Mouse (Mus musculus) cerebellum, adult 8-10 months (tissue): ENCODE measurements around the gene Tbc1d15.

Experiments
- DNase-seq: peaks from one replicate; pipeline ENCODE4 v3.0.0; 2022

Gene Tbc1d15

GRCm38 (mm10) chr10:115251088-115251934 is at the start of gene Tbc1d15:
TSS of gene Tbc1d15 (minus strand) at chr10:115251467.
- DNase-seq, result peak; percentile 97

DNA sequence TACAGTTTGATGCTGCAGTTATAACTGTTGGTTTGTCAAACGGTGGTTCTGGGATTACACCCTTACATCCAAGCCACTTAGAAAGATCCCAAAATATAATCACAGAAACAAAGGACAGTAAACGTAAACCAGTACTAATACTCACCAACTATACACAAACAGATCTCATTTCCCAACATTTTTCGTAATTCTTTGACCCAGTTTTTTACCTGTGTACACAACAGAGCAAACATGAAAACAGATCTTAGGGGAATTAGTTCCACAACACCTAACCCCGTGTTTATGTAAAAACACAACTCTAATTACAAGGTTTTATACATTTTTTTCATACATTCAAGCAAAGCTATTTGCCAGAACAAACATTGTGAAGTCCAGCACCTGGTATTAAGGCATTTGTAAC is 47.4 kb upstream of the Tbc1d15 start:
- DNase-seq, result no peak

- DNase-seq, result no peak
These were observed 46.3 kb upstream of the Tbc1d15 start for GRCm38 (mm10) chr10:115297582-115297981.

DNA sequence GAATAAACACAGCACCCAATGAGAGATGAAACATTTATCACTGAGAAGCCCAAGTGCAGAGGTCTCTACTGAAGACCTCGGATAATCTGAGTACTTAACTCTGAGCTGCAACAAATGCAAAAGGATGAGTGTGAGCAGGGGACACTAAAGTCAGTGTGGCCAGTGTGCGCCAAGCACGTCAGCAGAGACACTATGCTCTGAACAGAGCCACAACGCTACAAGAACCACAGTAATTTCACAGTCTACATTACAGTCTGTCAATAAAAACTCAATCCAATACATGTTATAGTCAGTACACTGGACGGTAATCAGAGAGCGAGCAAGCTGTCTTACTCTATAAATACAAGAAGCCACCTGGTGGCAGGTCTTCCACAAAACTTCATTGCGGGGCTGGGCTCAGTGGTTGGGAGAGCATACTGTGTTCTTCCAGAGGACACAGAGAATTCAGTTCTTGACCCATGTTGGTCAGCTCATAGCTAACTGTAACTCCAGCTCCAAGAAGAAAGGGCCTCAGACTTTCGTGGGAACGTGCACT is 45.2 kb upstream of the Tbc1d15 start:
- DNase-seq, result no peak

DNA sequence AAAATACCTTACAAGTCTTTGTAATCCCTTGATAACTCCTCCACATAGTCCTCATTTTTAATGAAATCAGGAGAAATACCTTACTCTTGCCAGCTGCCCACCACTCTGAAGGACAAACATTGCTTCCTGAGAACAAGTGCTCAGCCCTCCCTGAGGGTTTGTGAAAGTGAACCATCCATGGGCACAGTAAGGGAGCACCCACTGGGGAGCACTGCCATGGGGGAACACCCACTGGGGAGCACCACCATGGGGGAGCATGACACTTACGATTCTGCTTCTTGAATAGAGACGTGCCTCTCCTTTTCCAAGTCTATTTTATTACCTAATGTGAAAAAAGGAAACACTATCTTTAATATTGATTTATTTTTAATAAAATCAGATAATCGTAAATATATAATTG is 43.9 kb upstream of the Tbc1d15 start:
- DNase-seq, result no peak

DNA sequence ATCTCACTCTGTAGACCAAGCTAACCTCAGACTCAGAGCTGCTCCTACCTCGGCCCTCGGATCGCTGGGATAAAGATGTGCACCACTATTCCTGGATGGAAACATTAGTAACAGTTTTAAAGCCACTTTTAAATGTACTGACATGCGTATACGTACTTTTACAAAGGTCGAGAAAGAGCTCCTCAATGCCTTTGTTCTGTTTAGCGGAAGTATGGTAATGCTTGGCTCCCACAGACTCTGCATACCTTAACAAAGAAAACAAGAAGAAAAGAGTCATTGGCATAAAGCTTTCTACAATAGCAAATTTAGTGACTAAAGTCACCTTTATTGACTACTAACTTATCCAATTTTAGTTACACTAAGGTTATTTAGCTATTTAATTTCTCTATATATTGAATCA is 43.4 kb upstream of the Tbc1d15 start:
- no peak for DNase-seq

DNA sequence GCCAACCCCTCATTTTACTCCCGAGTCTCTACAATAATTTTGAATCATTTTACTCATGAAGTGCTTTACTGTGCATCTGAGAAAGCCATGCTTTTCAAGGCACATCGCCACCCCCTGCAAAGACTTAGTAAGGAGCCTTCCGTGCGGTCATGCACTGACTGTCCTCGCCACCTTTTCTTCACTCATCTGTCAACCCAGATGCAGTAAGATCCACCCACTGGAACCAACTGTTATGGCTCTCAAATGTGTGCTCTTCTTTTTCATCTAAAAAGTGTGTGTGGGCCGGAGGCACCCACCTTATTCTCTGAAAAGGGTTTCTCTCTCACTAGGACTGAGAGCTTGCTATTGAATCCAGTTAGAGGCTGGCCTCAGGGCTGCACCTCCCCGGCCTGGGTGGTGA is 42.7 kb upstream of the Tbc1d15 start:
- DNase-seq, result no peak

- DNase-seq, result no peak
These were observed 39.4 kb upstream of the Tbc1d15 start for GRCm38 (mm10) chr10:115290671-115291070.

DNA sequence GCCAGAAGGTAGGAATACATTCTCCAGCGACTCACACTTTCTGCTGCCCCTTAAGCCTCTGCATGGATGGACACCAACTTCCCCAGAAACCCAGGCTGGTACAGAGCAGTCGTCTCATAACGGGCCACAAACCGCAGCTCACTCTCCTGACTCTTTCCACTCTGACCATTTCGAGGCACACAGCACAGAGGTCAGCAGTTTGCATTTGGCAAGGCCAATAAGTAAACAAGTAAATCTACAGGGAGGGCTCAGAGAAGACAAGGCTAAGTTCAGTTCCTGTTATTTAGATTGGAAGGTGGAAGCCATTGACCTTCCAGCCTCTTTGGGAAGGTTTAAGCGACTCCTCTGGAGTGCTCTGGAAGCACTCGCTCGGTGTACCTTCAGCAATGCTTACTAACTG is 37.6 kb upstream of the Tbc1d15 start:
- DNase-seq, result no peak

- no peak for DNase-seq
These were observed 32.9 kb upstream of the Tbc1d15 start for GRCm38 (mm10) chr10:115284170-115284569.

- DNase-seq, result no peak
These were observed 30.1 kb upstream of the Tbc1d15 start for GRCm38 (mm10) chr10:115281381-115281780.

- DNase-seq, result no peak
These were observed 20.4 kb upstream of the Tbc1d15 start for GRCm38 (mm10) chr10:115271649-115272048.

GRCm38 (mm10) chr10:115270612-115271390 is 19.5 kb upstream of the Tbc1d15 start:
- DNase-seq, result no peak

DNA sequence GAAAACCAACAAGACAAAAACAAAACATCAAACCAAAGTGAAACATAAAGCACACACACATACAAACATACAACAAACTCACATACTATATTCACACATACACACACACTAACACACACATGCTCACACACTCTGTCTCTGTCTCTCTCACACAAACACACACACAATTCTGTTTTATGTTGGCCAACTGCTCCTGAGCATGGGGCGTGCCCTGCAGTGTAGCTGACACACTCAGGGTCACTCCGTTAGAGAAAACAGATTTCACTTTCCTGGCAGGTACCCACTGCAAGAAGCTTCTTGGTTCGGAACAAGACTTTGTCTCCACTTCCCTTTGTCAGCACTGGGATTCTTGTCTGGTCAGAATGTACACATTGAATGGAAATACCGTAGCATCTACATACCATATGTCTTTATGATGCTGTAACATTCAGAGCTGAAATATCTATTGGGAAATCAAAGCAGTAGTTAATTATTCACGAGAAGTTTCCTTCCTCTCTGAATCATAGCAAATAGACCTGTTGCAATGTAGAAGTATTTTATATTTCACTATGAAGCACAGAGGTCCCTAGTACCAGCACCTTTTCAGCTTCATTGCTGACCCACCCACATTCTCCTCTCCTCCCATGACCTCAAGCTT is 11.8 kb upstream of the Tbc1d15 start:
- no peak for DNase-seq

GRCm38 (mm10) chr10:115262261-115262660 is 11.0 kb upstream of the Tbc1d15 start:
- DNase-seq, result no peak

DNA sequence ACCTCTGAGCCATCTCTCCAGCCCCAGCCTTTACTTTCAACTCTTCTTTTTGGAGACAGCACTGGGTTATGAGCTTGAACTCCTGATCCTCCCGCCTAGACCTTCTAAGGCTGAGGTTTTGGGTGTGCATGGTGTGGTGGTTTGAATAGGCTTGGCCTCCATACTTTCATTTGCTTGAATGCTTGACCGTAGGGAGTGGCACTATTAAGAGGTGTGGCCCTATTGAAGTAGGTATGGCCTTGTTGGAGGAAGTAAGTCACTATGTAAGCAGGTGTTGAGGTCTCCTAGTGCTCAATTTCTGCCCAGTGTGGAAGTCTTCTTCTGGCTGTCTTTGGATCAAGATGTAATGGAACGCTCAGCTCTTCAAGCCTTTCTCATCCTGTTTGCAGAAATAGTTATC is 10.2 kb upstream of the Tbc1d15 start:
- DNase-seq, result no peak

DNA sequence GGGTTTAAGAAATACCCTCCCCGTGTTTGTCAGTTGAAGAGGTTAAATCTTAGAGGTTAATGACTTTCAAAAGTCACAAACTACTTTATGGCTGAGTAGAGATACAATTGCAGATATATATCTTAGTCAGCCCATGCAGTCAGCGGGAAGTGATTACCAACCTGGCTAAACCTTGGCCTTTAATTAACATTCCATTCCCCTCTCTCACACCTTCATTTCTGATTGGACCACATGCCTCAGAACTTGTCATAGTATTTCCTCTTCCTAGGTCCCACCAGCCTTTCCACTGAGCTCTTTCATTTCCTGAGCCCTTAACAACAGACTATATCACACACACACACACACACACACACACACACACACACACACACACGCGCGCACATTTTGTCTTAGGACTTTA is 4.9 kb upstream of the Tbc1d15 start:
- no peak for DNase-seq

DNA sequence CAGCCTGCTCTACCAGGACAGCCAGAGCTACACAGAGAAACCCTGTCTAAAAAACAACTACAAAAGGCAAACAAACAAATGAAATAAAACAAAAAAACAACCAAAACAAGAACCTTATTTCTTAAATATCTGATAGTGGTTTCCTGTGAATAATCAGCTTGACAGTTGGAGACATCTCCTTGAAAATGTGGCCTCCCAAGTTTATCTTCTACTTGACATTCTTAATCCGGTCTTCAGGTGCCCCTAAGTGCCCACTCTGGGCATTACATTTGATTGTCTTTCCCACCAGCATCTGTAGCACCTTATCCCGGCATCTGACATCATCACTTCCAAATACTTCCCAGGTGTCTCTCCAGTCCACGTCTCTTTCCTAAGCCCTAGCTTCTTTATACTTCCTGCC is 2.3 kb upstream of the Tbc1d15 start:
- no peak for DNase-seq

DNA sequence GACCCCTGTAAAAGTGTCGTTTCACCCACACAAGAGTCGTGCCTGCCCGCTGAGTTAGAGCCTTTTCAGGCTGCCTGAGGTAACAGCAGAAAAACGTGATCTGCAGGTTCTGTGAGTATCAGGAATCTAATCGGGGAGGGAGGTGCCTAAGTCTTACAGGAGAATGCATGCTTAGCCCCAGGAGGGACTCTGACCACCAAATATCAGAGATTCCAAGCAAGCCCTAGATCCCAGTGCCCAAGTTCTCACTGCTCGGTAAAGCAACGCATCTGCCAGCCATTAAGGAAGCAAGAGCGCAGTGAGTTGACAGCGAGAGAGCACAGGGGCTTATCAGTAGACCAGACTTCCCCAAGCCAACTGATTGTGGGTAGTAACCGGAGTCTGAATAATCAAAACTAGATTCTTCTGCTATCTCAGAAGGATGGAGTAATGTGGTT is 1.1 kb upstream of the Tbc1d15 start:
- no peak for DNase-seq

DNA sequence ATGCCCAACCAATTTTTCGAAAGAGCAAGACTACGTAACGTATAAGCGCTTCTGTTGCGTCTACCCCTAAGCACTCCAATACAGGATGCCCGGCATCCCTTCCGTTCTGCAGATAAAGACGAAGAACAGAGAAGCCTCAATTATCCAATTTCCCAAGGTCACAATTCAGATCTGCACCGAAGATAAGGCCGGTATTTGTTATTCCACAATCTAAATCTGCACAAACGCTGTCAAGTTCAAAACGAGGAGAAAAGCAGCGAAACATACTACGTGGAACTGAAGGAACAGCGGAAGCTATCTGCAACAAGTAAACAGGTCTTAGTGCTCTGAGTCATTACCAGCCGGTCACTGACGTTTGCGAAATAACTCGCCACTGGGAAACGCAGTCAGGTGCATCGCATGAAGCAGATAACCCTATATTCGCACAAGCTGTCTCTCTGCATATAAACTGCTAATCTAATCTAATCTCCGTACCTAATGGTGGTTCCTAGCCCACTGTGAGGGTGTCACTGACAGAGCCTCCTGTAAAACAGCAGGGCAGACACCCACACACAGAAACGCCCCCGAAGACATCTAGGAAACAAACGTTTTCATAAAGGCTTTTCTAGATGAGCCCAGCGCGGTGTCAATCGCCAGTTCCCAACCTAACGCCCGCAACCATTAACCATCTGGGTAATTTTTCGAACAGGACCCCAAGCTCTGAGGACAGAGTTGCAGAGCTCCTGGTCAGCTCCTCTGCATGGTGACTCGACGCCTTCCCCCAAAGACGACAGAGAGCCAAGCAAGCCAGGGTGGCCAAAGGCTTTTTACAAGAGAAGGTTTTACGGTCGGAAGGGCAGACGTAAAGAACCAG is 806 bp downstream of the Tbc1d15 start:
- DNase-seq, result no peak

DNA sequence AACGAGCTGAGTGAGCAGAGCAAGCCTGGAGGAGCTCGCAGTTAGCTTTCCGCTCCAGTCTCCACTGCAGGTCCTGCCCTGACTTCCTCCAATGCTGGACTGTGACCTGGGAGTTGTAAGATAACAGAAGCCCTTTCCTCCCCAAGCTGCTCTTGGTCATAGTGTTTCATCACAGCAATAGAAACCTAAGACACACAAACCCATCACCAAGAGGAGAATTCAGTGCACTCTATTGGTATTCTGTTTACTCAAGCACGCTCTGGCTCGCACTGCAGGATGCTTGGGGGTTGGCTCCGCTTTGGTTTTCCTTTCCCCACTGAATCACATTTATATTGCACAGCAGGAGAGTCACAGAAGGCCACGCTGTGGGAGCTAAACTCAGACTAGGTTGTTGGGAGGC is 3.2 kb downstream of the Tbc1d15 start:
- peak; percentile 19 for DNase-seq

DNA sequence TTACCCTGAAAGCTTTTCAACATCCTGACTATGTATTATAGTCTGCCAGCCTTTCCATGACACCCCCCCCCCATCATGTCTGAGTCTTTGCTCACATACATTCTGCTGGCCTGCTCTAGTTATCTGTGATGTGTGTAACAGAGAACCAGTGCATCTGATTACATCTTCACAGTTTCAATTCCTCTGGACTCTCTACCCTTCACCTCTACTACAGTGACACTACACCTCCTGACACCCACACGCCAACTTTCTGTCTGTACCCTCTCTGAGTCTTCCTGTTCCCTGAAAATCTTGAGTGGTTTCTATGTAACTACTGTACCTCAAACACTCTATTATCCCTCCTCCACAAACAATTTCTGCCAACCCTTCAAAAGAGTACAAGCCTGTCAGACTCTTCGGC is 5.8 kb downstream of the Tbc1d15 start:
- no peak for DNase-seq
